Mouse (Mus musculus) intestine, postnatal 0 days (tissue): ENCODE measurements around the gene E330017A01Rik. TPM values are rescaled to one million over a fixed set of nuclear protein-coding genes. Genes with fewer than 3 reads are reported as not detected.
"Not testable (repeated sequence)": the region's sequence is repeated elsewhere in the genome, so short reads cannot be mapped to it uniquely, and the experiment has no call there.

Experiments
- ATAC-seq: fragments of 200-750 bp; cut with Nextera tagmentation; 2 replicates; pipeline ENCODE4 v1.8.0; 2017; ENCODE audit warnings: mild to moderate bottlenecking, moderate TSS enrichment, moderate library complexity
- H3K27ac ChIP-seq: fragments of 300-500 bp; sonication (generic); 2 replicates; pipeline ENCODE4 v1.5.1; 2014; ENCODE audit warnings: mild to moderate bottlenecking, low read depth, low read length, moderate library complexity
- H3K27me3 ChIP-seq: fragments of 300-500 bp; sonication (generic); replicated peaks from 2 replicates; pipeline ENCODE4 v1.6.1; 2014; ENCODE audit warnings: low read length, mixed read lengths; ENCODE audit not compliant: control insufficient read depth, insufficient read depth
- H3K36me3 ChIP-seq: fragments of 300-500 bp; sonication (generic); 2 replicates; pipeline ENCODE4 v1.6.1; 2014; ENCODE audit warnings: mild to moderate bottlenecking, moderate library complexity; ENCODE audit not compliant: control insufficient read depth, insufficient read depth
- H3K4me1 ChIP-seq: fragments of 300-500 bp; sonication (generic); replicated peaks from 2 replicates; pipeline ENCODE4 v1.6.1; 2014; ENCODE audit warnings: antibody characterized with exemption, low read length, mixed read lengths; ENCODE audit not compliant: control insufficient read depth, insufficient read depth
- H3K4me2 ChIP-seq: fragments of 300-500 bp; sonication (generic); replicated peaks from 2 replicates; pipeline ENCODE4 v1.6.1; 2014; ENCODE audit warnings: low read depth, mild to moderate bottlenecking, moderate library complexity
- H3K4me3 ChIP-seq: fragments of 300-500 bp; sonication (generic); 2 replicates; pipeline ENCODE4 v1.5.1; 2014; ENCODE audit warnings: low read depth, low read length
- H3K9ac ChIP-seq: fragments of 300-500 bp; sonication (generic); 2 replicates; pipeline ENCODE4 v1.6.1; 2014; ENCODE audit warnings: mild to moderate bottlenecking, low read depth, low read length
- H3K9me3 ChIP-seq: fragments of 300-500 bp; sonication (generic); 2 replicates; pipeline ENCODE4 v1.6.1; 2016; ENCODE audit warnings: mixed run types; ENCODE audit not compliant: control insufficient read depth
- CTCF ChIP-seq: sonication (generic); IDR thresholded peaks from 2 replicates; pipeline ENCODE4 v1.5.1; 2016; ENCODE audit warnings: low read depth, mild to moderate bottlenecking, control low read depth, antibody characterized with exemption, moderate library complexity
- WGBS: fragments of 180-500 bp; shearing (Covaris S2); extraction: QIAGEN DNeasy Blood & Tissue Kit; methylation state at CpG from one replicate; pipeline ENCODE4 v1.1.7; 2014; 5-methylcytosine and 5-hydroxymethylcytosine counted together
- polyA plus RNA-seq: library from polyadenylated mRNA; unstranded; fragments of >200 nt; fragmentation: Nextera tagmentation; extraction: Ambion mirVana; gene quantifications from 2 replicates; pipeline ENCODE4 v1.2.1, GENCODE M21; 2015

Gene E330017A01Rik
- polyA plus RNA-seq, 1 experiment from 2014 or later = not detected

DNA sequence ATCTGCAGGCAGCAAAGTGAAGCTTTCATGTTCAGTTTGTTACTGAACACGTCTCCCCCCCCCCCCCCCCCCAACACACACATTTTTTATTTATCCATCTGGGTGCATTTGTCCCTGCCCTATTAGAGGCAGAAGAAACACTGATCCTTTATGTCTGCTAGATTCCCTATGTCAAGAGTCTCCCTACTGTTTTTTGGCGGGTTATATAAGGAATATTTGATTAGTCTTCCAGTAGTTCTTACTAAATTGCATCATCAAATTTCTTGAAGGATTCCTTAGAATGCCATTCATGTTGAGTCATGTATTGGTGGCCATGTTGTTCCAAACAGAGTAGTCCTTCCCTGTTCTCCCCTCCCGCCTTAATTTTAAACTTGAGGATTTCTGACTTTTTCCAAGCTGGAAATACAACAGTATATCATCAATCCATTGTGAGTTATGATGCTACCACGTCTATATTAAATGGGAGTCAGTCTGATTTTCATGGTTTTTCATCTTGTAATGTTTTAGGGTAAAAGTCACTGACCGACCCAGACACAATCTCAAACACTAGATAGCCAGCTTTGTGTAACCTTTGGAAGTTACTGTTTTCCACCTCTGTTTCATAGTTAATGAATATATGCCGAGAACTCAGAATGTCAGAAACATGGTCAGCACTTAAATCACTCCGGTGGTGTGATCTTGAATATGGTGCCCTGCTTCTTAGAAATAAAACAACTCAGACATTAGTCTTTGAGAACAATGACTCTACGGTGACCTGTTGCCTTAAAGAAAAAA is 32.9 kb upstream of the E330017A01Rik start:
- 48% methylated on average over 8 of the region's 8 CpGs for WGBS
- no peak for ATAC-seq
- Histone ChIP-seq H3K27ac (peak overlapping the region; percentile 46; the same call in 1 of the 2 replicates), H3K27me3 (no peaks in the 10 kb centered on the region), H3K4me1 (0 out of 2 replicates have a peak, but pooled peaks cover 4% of the 10 kb centered on the region), H3K9ac (0 out of 2 replicates have a peak overlapping the region, but pooled peaks have one; percentile 89), H3K4me3 (peak overlapping the region; percentile 96), H3K9me3 (no peaks in the 10 kb centered on the region), H3K4me2 (peak overlapping the region; percentile 81), H3K36me3 (peaks cover 26% of the 10 kb centered on the region)
- no peak for TF ChIP-seq CTCF

GRCm38 (mm10) chr16:58670643-58671042 is 32.1 kb upstream of the E330017A01Rik start:
- Histone ChIP-seq H3K9me3 (no peaks in the 10 kb centered on the region), H3K4me1 (0 out of 2 replicates have a peak, but pooled peaks cover 4% of the 10 kb centered on the region), H3K36me3 (peaks cover 21% of the 10 kb centered on the region), H3K27me3 (no peaks in the 10 kb centered on the region), H3K27ac (peak overlapping the region; percentile 90), H3K9ac (peak overlapping the region; percentile 89), H3K4me2 (peak overlapping the region; percentile 81), H3K4me3 (peak overlapping the region; percentile 96)
- peak; percentile 18; the same call in 1 of the 2 replicates for ATAC-seq
- TF ChIP-seq CTCF = peak; percentile 56
- under 1% methylated on average over 25 of the region's 25 CpGs for WGBS

DNA sequence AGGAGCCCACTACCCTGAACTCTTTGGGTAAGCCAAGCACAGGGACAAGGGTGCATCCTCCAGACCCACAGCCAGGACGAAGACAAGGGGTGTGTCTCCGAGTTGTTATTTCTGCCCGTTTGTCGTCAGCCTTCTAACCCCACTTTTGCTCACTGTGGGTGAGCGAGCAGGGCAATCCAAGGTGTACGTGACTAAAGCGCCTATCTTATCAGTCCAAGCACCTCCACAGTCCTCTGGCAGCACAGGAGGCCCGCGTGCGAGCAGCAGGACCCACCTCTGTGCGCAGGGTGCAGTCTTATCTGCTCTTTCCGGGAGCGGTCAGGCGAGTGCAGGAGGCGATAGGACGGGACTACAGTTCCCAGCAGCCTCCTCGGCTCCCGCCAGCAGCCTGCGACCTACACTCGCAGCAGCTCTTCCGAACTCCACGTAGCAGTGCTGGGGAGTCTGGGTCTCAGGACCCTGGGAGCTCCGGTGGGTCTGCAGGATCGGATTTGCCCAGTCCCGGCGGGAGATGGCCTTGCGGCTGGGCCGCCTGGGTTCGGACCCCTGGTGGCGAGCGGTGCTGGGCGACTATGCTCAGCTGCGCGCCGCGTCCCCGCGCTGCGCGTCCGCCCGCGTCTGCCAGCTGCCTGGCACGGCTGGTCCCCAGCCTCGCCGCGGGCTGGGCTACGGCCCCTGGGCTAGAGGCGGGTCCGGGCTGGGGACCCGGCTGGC is 31.5 kb upstream of the E330017A01Rik start, which contains the start of gene Cpox:
Cpox (plus strand) TSS at position 376 of the 714 bp plus-strand sequence.
- H3K4me2 ChIP-seq = peak within 1 kb of the TSS; percentile 81
- no peaks in the 10 kb centered on the region for H3K9me3 ChIP-seq
- H3K4me1 ChIP-seq = 0 out of 2 replicates have a peak, but pooled peaks cover 4% of the 10 kb centered on the region
- peak within 1 kb of the TSS; percentile 89 for H3K9ac ChIP-seq
- peak within 1 kb of the TSS; percentile 96 for H3K4me3 ChIP-seq
- peak; percentile 56 for TF ChIP-seq CTCF
- WGBS = under 1% methylated on average over 51 of the region's 51 CpGs
- H3K36me3 ChIP-seq = peaks cover 18% of the 10 kb centered on the region
- ATAC-seq = peak; percentile 99
- H3K27me3 ChIP-seq = no peaks in the 10 kb centered on the region
- H3K27ac ChIP-seq = peak within 1 kb of the TSS; percentile 90

- peak overlapping the region; percentile 81 for H3K4me2 ChIP-seq
- no peak for TF ChIP-seq CTCF
- 0 out of 2 replicates have a peak overlapping the region, but pooled peaks have one; percentile 31 for H3K27ac ChIP-seq
- ATAC-seq = no peak
- H3K36me3 ChIP-seq = peaks cover 9% of the 10 kb centered on the region
- H3K9me3 ChIP-seq = no peaks in the 10 kb centered on the region
- no peak overlapping the region for H3K9ac ChIP-seq
- WGBS = 24% methylated on average over 5 of the region's 5 CpGs
- H3K27me3 ChIP-seq = no peaks in the 10 kb centered on the region
- H3K4me1 ChIP-seq = 0 out of 2 replicates have a peak, but pooled peaks cover 4% of the 10 kb centered on the region
- H3K4me3 ChIP-seq = no peak overlapping the region
Measured at GRCm38 (mm10) chr16:58669264-58669663, 30.7 kb upstream of the E330017A01Rik start.

DNA sequence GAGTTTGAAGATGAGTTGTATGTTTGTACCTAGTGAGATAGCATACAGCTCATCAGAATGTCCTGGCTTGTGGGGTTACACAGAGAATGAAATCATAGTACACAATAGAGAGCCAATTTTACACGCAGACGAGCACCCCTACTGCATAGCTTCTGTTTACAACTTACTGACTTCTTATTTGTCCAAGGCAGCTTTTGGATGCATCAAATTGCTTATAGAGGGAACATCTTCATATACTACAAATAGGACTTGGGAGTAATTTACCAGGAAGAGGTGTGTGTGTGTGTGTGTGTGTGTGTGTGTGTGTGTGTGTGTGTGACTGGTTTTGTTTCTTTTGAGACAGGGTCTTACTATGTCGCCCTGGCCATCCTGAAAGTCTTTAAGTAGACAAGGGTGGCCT is 30.0 kb upstream of the E330017A01Rik start:
- no peak for ATAC-seq
- Histone ChIP-seq H3K27ac (no peak overlapping the region), H3K9me3 (no peaks in the 10 kb centered on the region), H3K4me2 (no peak overlapping the region), H3K9ac (no peak overlapping the region), H3K36me3 (peaks cover 3% of the 10 kb centered on the region), H3K27me3 (no peaks in the 10 kb centered on the region), H3K4me3 (no peak overlapping the region), H3K4me1 (0 out of 2 replicates have a peak, but pooled peaks cover 4% of the 10 kb centered on the region)
- TF ChIP-seq CTCF = no peak
- 79% methylated on average over 3 of the region's 3 CpGs for whole genome bisulfite sequencing

DNA sequence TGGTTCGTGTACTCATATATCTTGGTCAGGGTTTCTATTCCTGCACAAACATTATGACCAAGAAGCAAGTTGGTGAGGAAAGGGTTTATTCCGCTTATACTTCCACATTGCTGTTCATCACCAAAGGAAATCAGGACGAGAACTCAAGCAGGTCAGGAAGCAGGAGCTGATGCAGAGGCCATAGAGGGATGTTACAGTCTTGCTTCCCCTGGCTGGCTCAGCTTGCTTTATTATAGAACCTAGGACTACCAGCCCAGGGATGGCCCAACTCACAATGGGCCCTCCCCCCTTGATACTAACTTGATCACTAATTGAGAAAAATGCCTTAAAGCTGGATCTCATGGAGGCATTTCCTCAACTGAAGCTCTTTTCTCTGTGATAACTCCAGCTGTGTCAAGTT is 28.1 kb upstream of the E330017A01Rik start:
- H3K27ac ChIP-seq, ATAC-seq, H3K36me3 ChIP-seq, H3K4me3 ChIP-seq, H3K4me1 ChIP-seq, H3K9me3 ChIP-seq, H3K4me2 ChIP-seq, H3K9ac ChIP-seq, H3K27me3 ChIP-seq: not testable (repeated sequence)
- 84% methylated on average over 3 of the region's 3 CpGs for WGBS

DNA sequence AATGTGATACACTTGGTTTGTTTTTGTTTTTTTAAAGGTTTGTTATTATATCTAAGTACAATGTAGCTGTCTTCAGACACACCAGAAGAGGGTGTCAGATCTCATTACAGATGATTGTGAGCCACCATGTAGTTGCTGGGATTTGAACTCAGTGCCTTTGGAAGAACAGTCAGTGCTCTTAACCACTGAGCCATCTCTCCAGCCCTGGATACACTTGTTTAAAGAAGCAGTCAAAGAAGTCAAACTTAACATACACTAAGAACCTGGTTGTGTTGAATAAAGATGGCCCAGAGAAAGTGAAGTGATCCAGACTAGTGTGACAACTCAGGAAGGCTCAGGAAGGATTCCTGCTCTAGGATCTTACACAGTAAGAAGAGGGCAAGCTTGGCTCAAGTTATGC is 26.6 kb upstream of the E330017A01Rik start:
- ATAC-seq, H3K36me3 ChIP-seq: not testable (repeated sequence)

More for the DNA sequence above, 26.6 kb upstream of the E330017A01Rik start:
- H3K4me3 ChIP-seq, H3K9me3 ChIP-seq, H3K9ac ChIP-seq, H3K4me1 ChIP-seq, H3K4me2 ChIP-seq, H3K27me3 ChIP-seq, H3K27ac ChIP-seq: not testable (repeated sequence)
